Mouse (Mus musculus) retina, adult 2 months (tissue): ENCODE data around the gene Ccdc180.

Experiments
- DNase-seq: peaks from one replicate; pipeline ENCODE4 v3.0.0-alpha.2; 2012; ENCODE audit warnings: low read depth, low spot score

Gene Ccdc180

GRCm38 (mm10) chr4:45971806-45972447 is 81.8 kb downstream of the Ccdc180 start:
- peak; percentile 93 for DNase-seq

- DNase-seq = no peak
Measured at GRCm38 (mm10) chr4:45972448-45972854, 82.3 kb downstream of the Ccdc180 start.

- DNase-seq = no peak
Measured at GRCm38 (mm10) chr4:45972951-45973350, 82.8 kb downstream of the Ccdc180 start.

GRCm38 (mm10) chr4:45976931-45977667 is 87.0 kb downstream of the Ccdc180 start:
- no peak for DNase-seq

- DNase-seq = no peak
Measured at GRCm38 (mm10) chr4:45979916-45980315, 89.8 kb downstream of the Ccdc180 start.

- DNase-seq = no peak
Measured at GRCm38 (mm10) chr4:45981054-45981453, 91.0 kb downstream of the Ccdc180 start.

- DNase-seq = no peak
Measured at GRCm38 (mm10) chr4:45990427-45991135, 100.5 kb downstream of the Ccdc180 start.

GRCm38 (mm10) chr4:45998536-45998935 is 108.4 kb downstream of the Ccdc180 start:
- no peak for DNase-seq
